Mouse (Mus musculus): ENCODE measurements around the gene Zfp462. TPM values are rescaled to one million over a fixed set of nuclear protein-coding genes. Genes with fewer than 3 reads are reported as not detected.

Gene Zfp462
- total and polyA plus RNA-seq, 2 experiments from 2014 or later, result 1.1 to 6.6 TPM

DNA sequence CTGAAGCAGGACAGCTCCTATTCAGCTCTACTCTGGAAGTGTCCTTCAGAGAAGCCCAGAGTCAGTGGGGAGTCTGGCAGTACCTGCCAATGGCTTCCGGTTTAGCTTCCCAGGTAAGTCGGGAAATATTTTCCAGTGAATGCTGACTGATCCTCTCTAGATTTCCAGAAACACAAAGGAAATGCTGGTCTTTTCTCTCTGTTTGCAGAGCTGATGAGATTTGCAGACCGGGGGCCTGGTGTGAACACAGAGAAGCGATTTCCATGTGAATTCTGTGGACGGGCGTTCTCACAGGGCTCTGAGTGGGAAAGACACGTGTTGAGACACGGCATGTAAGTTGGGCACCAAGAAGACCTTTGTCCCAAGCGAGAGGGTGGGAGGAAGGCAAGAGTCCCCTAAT lies 134.2 kb downstream of the Zfp462 start:
- ATAC-seq (ENCODE audit: insufficient read depth, low read depth) (no peak), DNase-seq (ENCODE audit: low spot score) (no peak)
- Histone ChIP-seq H3K27me3 (ENCODE audit: control insufficient read depth, insufficient read depth, low read length) (no peaks in the 10 kb centered on the region), H3K9me3 (replicated peaks; ENCODE audit: control insufficient read depth, low read length) (no peaks in the 10 kb centered on the region), H3K27ac (ENCODE audit: low read depth) (no peak overlapping the region), H3K9ac (replicated peaks; ENCODE audit: low read depth, low read length) (no peak overlapping the region), H3K4me2 (ENCODE audit: low read depth, low read length) (no peak overlapping the region), H3K4me3 (ENCODE audit: low read depth, low read length) (no peak overlapping the region), H3K4me1 (ENCODE audit: control insufficient read depth, insufficient read depth) (0 out of 2 replicates have a peak, but pooled peaks cover 8% of the 10 kb centered on the region), H3K36me3 (replicated peaks; ENCODE audit: control insufficient read depth, insufficient read depth, low read length) (peaks cover 12% of the 10 kb centered on the region)
- no peak for TF ChIP-seq CTCF (IDR thresholded peaks at IDR 0.05; ENCODE audit: low read depth)
- TF ChIP-seq EP300 (IDR thresholded peaks at IDR 0.05; ENCODE audit: low read depth), result no peak
- WGBS, result 89% methylated on average over 9 of the region's 9 CpGs

DNA sequence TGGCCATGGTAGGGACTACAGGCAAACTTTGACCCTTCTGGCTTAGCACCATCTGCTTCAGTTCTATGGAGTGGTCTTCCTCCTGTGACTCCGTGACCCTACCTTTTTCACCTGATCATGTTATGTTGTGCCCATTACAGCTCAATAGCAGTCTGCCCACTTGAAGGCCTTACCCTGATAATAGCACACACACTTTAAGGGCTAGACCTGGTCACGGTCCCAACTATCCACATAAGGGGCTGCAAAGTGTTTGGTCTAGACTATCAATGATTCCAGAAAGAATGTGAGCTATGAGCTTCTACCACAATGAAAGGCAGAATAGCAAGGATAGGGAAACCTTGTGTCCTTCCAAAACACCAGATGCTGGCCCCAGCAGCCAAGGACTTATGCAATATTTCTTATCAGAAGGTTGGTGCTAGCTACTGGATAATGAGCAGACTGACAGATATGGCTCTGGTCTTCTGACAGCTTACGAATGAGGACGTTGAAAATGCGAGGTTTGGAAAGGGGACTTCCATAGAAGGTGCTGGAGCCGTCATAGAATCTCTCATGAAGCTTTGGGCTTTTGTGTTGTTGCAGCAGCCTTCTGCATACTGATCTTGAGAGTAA lies 139.3 kb downstream of the Zfp462 start:
- Histone ChIP-seq H3K9me3 (replicated peaks; ENCODE audit: control insufficient read depth, low read length) (no peaks in the 10 kb centered on the region), H3K4me1 (ENCODE audit: control insufficient read depth, insufficient read depth) (no peaks in the 10 kb centered on the region), H3K4me2 (ENCODE audit: low read depth, low read length) (no peak overlapping the region), H3K36me3 (replicated peaks; ENCODE audit: control insufficient read depth, insufficient read depth, low read length) (peaks cover 12% of the 10 kb centered on the region), H3K27me3 (ENCODE audit: control insufficient read depth, insufficient read depth, low read length) (no peaks in the 10 kb centered on the region), H3K4me3 (ENCODE audit: low read depth, low read length) (no peak overlapping the region), H3K27ac (ENCODE audit: low read depth) (no peak overlapping the region), H3K9ac (replicated peaks; ENCODE audit: low read depth, low read length) (no peak overlapping the region)
- DNase-seq (ENCODE audit: low spot score), result no peak
- no peak for ATAC-seq (ENCODE audit: insufficient read depth, low read depth)
- TF ChIP-seq CTCF (IDR thresholded peaks at IDR 0.05; ENCODE audit: low read depth), result no peak
- no peak for TF ChIP-seq EP300 (IDR thresholded peaks at IDR 0.05; ENCODE audit: low read depth)
- 45% methylated on average over 6 of the region's 6 CpGs for WGBS

DNA sequence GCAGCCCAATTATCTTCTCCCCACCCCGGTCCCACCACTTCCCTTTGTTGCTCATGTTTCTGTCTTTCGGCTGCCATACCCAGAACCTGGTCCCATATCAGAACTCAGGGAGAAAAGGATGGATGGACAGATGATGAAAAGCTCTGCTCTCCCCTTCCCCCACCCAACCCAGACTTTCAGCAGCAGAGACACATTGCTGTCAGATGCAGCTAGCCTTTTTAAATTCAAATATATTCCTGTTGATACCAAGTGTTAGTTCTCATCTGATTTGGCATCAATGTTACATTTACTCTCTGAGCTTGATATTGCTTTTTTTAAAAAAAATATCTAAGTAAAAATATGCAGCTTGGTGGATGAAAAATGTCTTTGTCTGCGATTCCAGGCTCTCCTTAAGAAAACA lies 143.3 kb downstream of the Zfp462 start:
- Histone ChIP-seq H3K4me1 (ENCODE audit: control insufficient read depth, insufficient read depth) (no peaks in the 10 kb centered on the region), H3K4me3 (ENCODE audit: low read depth, low read length) (no peak overlapping the region), H3K36me3 (replicated peaks; ENCODE audit: control insufficient read depth, insufficient read depth, low read length) (no peaks in the 10 kb centered on the region), H3K27ac (ENCODE audit: low read depth) (no peak overlapping the region), H3K9ac (replicated peaks; ENCODE audit: low read depth, low read length) (no peak overlapping the region), H3K4me2 (ENCODE audit: low read depth, low read length) (no peak overlapping the region), H3K9me3 (replicated peaks; ENCODE audit: control insufficient read depth, low read length) (no peaks in the 10 kb centered on the region), H3K27me3 (ENCODE audit: control insufficient read depth, insufficient read depth, low read length) (no peaks in the 10 kb centered on the region)
- DNase-seq (ENCODE audit: low spot score) (no peak), ATAC-seq (ENCODE audit: insufficient read depth, low read depth) (no peak)
- 83% methylated on average over 3 of the region's 3 CpGs for WGBS
- TF ChIP-seq EP300 (IDR thresholded peaks at IDR 0.05; ENCODE audit: low read depth) (no peak), CTCF (IDR thresholded peaks at IDR 0.05; ENCODE audit: low read depth) (no peak)

DNA sequence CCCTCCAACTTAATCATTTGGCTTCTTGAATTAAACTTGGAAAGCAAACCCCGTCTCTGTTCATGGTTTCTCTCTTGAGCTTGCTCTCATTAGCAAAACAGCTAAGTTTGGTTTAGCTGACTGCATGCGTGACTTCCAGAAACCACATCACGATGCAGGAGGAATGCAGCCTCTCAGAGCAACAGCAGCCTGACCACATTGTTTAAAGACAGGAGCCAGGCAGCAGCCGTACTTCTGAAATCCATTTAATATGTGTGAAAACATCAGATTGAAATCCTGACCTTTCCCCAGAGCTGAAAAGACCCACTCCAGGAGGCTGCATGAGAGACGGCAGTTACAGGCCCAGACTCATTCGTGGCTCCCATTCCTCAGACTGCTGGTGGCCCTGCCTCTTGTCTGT lies 144.1 kb downstream of the Zfp462 start:
- Histone ChIP-seq H3K27me3 (ENCODE audit: control insufficient read depth, insufficient read depth, low read length) (no peaks in the 10 kb centered on the region), H3K4me1 (ENCODE audit: control insufficient read depth, insufficient read depth) (no peaks in the 10 kb centered on the region), H3K4me3 (ENCODE audit: low read depth, low read length) (no peak overlapping the region), H3K36me3 (replicated peaks; ENCODE audit: control insufficient read depth, insufficient read depth, low read length) (no peaks in the 10 kb centered on the region), H3K4me2 (ENCODE audit: low read depth, low read length) (no peak overlapping the region), H3K9me3 (replicated peaks; ENCODE audit: control insufficient read depth, low read length) (no peaks in the 10 kb centered on the region), H3K9ac (replicated peaks; ENCODE audit: low read depth, low read length) (no peak overlapping the region), H3K27ac (ENCODE audit: low read depth) (no peak overlapping the region)
- TF ChIP-seq EP300 (IDR thresholded peaks at IDR 0.05; ENCODE audit: low read depth) (no peak), CTCF (IDR thresholded peaks at IDR 0.05; ENCODE audit: low read depth) (no peak)
- DNase-seq (ENCODE audit: low spot score) (no peak), ATAC-seq (ENCODE audit: insufficient read depth, low read depth) (no peak)
- WGBS, result 45% methylated on average over 6 of the region's 6 CpGs

DNA sequence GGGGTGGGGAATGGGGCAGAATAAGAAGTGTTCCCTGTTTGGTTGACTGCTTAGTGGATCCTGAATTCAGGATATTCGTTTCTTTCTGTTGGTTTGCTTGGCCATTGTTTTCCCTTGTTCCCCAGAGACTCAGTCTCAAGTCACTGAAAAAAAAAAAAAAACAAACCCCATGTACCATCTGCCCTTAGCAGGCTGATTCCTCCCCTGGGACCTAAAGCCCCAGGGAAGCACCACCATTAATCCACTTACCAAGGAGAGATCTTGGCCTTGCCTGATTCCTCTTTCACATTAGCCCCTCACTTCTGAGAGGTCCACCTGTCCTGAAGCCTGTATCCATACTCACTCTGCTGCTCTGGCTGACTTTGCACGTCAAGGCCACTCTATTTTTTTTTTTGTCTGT lies 152.3 kb downstream of the Zfp462 start:
- H3K27ac ChIP-seq (ENCODE audit: low read depth), result no peak overlapping the region

DNA sequence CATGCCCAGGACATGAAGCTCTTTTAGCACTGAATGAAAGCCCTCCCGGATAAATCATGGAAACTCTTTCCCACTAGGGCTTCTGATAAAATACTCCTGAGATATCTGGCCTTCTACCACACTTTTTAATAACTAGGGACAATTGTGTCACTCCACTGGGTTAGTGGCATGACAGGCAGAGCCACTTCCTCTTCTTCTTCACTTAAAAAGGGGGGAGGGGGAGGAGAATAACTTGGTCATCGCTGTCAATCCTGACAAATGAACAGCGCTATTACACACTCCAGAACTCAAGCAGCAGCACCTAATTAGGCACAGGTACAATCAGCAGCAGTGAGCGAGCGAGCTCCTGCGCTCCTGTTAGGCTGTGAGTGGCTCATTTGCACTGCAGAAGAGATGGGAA lies 153.5 kb downstream of the Zfp462 start:
- Histone ChIP-seq H3K9ac (replicated peaks; ENCODE audit: low read depth, low read length) (no peak overlapping the region), H3K36me3 (replicated peaks; ENCODE audit: control insufficient read depth, insufficient read depth, low read length) (no peaks in the 10 kb centered on the region), H3K4me3 (ENCODE audit: low read depth, low read length) (no peak overlapping the region), H3K4me2 (ENCODE audit: low read depth, low read length) (no peak overlapping the region), H3K4me1 (ENCODE audit: control insufficient read depth, insufficient read depth) (0 out of 2 replicates have a peak, but pooled peaks cover 3% of the 10 kb centered on the region), H3K9me3 (replicated peaks; ENCODE audit: control insufficient read depth, low read length) (no peaks in the 10 kb centered on the region), H3K27me3 (ENCODE audit: control insufficient read depth, insufficient read depth, low read length) (no peaks in the 10 kb centered on the region), H3K27ac (ENCODE audit: low read depth) (no peak overlapping the region)
- no peak for TF ChIP-seq CTCF (IDR thresholded peaks at IDR 0.05; ENCODE audit: low read depth)
- no peak for TF ChIP-seq EP300 (IDR thresholded peaks at IDR 0.05; ENCODE audit: low read depth)
- ATAC-seq (ENCODE audit: insufficient read depth, low read depth) (no peak), DNase-seq (ENCODE audit: low spot score) (no peak)
- WGBS, result 61% methylated on average over 6 of the region's 6 CpGs

More for the DNA sequence above, 152.3 kb downstream of the Zfp462 start:
- no peak overlapping the region for H3K9ac ChIP-seq (replicated peaks; ENCODE audit: low read depth, low read length)
- no peak overlapping the region for H3K4me3 ChIP-seq (ENCODE audit: low read depth, low read length)
- H3K9me3 ChIP-seq (replicated peaks; ENCODE audit: control insufficient read depth, low read length), result no peaks in the 10 kb centered on the region
- no peak overlapping the region for H3K4me2 ChIP-seq (ENCODE audit: low read depth, low read length)
- DNase-seq (ENCODE audit: low spot score), result no peak
- 0 out of 2 replicates have a peak, but pooled peaks cover 3% of the 10 kb centered on the region for H3K4me1 ChIP-seq (ENCODE audit: control insufficient read depth, insufficient read depth)
- TF ChIP-seq EP300 (IDR thresholded peaks at IDR 0.05; ENCODE audit: low read depth), result no peak
- TF ChIP-seq CTCF (IDR thresholded peaks at IDR 0.05; ENCODE audit: low read depth), result no peak
- no peaks in the 10 kb centered on the region for H3K36me3 ChIP-seq (replicated peaks; ENCODE audit: control insufficient read depth, insufficient read depth, low read length)
- ATAC-seq (ENCODE audit: insufficient read depth, low read depth), result no peak
- H3K27me3 ChIP-seq (ENCODE audit: control insufficient read depth, insufficient read depth, low read length), result no peaks in the 10 kb centered on the region
- 54% methylated on average over 2 of the region's 2 CpGs for WGBS
